Mouse (Mus musculus): Measurements from ENCODE around the gene Ap3d1. TPM values are rescaled to one million over a fixed set of nuclear protein-coding genes. Genes with fewer than 3 reads are reported as not detected.
A peak's percentile ranks its signal among the peaks of the same experiment; 100 is the strongest.

Ap3d1 gene
- polyA plus RNA-seq, 1 experiment from 2014 or later = 20.9 TPM

GRCm38 (mm10) chr10:80761821-80762220, 19.8 kb upstream of the Ap3d1 start:
- Histone ChIP-seq H3K36me3 (ENCODE audit: control insufficient read depth, insufficient read depth) (peaks cover 18% of the 10 kb centered on the region), H3K9me3 (replicated peaks; ENCODE audit: control insufficient read depth, low read length) (no peaks in the 10 kb centered on the region), H3K4me3 (ENCODE audit: low read depth, low read length) (no peak overlapping the region), H3K4me2 (ENCODE audit: low read depth, low read length) (no peak overlapping the region), H3K27me3 (ENCODE audit: control insufficient read depth, insufficient read depth, low read depth, low read length) (no peaks in the 10 kb centered on the region), H3K4me1 (ENCODE audit: control insufficient read depth, low read depth, low read length) (peaks cover 38% of the 10 kb centered on the region), H3K9ac (ENCODE audit: low read depth, low read length) (no peak overlapping the region), H3K27ac (ENCODE audit: low read length) (no peak overlapping the region)
- 55% methylated on average over 3 of the region's 3 CpGs for WGBS (ENCODE audit: insufficient replicate concordance)
- no peak for ATAC-seq (ENCODE audit: low read depth)

- H3K36me3 ChIP-seq (ENCODE audit: control insufficient read depth, insufficient read depth) = peaks cover 10% of the 10 kb centered on the region; the same call in 1 of the 2 replicates
- peaks cover 48% of the 10 kb centered on the region for H3K4me1 ChIP-seq (ENCODE audit: control insufficient read depth, low read depth, low read length)
- H3K9me3 ChIP-seq (replicated peaks; ENCODE audit: control insufficient read depth, low read length) = no peaks in the 10 kb centered on the region
- WGBS (ENCODE audit: insufficient replicate concordance) = 72% methylated on average over 4 of the region's 4 CpGs
- H3K4me3 ChIP-seq (ENCODE audit: low read depth, low read length) = no peak overlapping the region
- no peak overlapping the region for H3K9ac ChIP-seq (ENCODE audit: low read depth, low read length)
- no peaks in the 10 kb centered on the region for H3K27me3 ChIP-seq (ENCODE audit: control insufficient read depth, insufficient read depth, low read depth, low read length)
- no peak overlapping the region for H3K27ac ChIP-seq (ENCODE audit: low read length)
- H3K4me2 ChIP-seq (ENCODE audit: low read depth, low read length) = no peak overlapping the region
- ATAC-seq (ENCODE audit: low read depth) = no peak
Measured at GRCm38 (mm10) chr10:80760596-80761524, 18.8 kb upstream of the Ap3d1 start.

GRCm38 (mm10) chr10:80758651-80759050, 16.6 kb upstream of the Ap3d1 start:
- WGBS (ENCODE audit: insufficient replicate concordance) = 65% methylated on average over 7 of the region's 7 CpGs
- H3K27ac ChIP-seq (ENCODE audit: low read length) = no peak overlapping the region
- no peaks in the 10 kb centered on the region for H3K9me3 ChIP-seq (replicated peaks; ENCODE audit: control insufficient read depth, low read length)
- no peak for ATAC-seq (ENCODE audit: low read depth)
- no peak overlapping the region for H3K9ac ChIP-seq (ENCODE audit: low read depth, low read length)
- H3K4me3 ChIP-seq (ENCODE audit: low read depth, low read length) = no peak overlapping the region
- H3K4me2 ChIP-seq (ENCODE audit: low read depth, low read length) = no peak overlapping the region
- H3K27me3 ChIP-seq (ENCODE audit: control insufficient read depth, insufficient read depth, low read depth, low read length) = no peaks in the 10 kb centered on the region
- no peaks in the 10 kb centered on the region for H3K36me3 ChIP-seq (ENCODE audit: control insufficient read depth, insufficient read depth)
- H3K4me1 ChIP-seq (ENCODE audit: control insufficient read depth, low read depth, low read length) = peaks cover 48% of the 10 kb centered on the region

- Histone ChIP-seq H3K27ac (ENCODE audit: low read length) (no peak overlapping the region), H3K4me1 (ENCODE audit: control insufficient read depth, low read depth, low read length) (peaks cover 49% of the 10 kb centered on the region), H3K27me3 (ENCODE audit: control insufficient read depth, insufficient read depth, low read depth, low read length) (no peaks in the 10 kb centered on the region), H3K9me3 (replicated peaks; ENCODE audit: control insufficient read depth, low read length) (no peaks in the 10 kb centered on the region), H3K9ac (ENCODE audit: low read depth, low read length) (no peak overlapping the region), H3K36me3 (ENCODE audit: control insufficient read depth, insufficient read depth) (no peaks in the 10 kb centered on the region), H3K4me2 (ENCODE audit: low read depth, low read length) (0 out of 2 replicates have a peak overlapping the region, but pooled peaks have one; percentile 76), H3K4me3 (ENCODE audit: low read depth, low read length) (no peak overlapping the region)
- WGBS (ENCODE audit: insufficient replicate concordance) = 49% methylated on average over 5 of the region's 5 CpGs
- no peak for ATAC-seq (ENCODE audit: low read depth)
Measured at GRCm38 (mm10) chr10:80757717-80758116, 15.7 kb upstream of the Ap3d1 start.

DNA sequence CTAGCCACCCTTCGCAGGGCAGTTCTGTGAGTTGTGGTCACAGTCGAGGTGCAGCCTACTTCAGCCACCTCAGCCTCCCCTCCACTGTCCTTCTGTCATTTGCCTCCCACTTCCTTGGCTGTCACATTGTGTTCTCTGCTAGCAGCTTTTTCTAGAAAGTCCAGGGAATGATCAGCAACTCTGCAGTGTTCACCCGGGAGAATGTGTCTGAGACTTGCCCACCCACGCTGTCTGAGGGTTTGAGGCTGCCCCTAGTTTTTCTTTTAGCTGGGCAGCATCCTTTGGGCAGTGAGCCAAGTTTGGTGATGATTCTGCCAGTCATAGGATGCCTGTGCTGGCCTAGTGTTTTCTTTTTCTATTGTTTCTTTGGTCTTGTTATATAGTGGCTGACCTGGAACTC, 14.9 kb upstream of the Ap3d1 start:
- H3K4me3 ChIP-seq (ENCODE audit: low read depth, low read length) = peak overlapping the region; percentile 97
- H3K27ac ChIP-seq (ENCODE audit: low read length) = no peak overlapping the region
- 53% methylated on average over 4 of the region's 4 CpGs for WGBS (ENCODE audit: insufficient replicate concordance)

GRCm38 (mm10) chr10:80756509-80756908, 14.4 kb upstream of the Ap3d1 start:
- no peak for ATAC-seq (ENCODE audit: low read depth)
- Histone ChIP-seq H3K27me3 (ENCODE audit: control insufficient read depth, insufficient read depth, low read depth, low read length) (no peaks in the 10 kb centered on the region), H3K4me1 (ENCODE audit: control insufficient read depth, low read depth, low read length) (peaks cover 59% of the 10 kb centered on the region), H3K36me3 (ENCODE audit: control insufficient read depth, insufficient read depth) (no peaks in the 10 kb centered on the region), H3K4me2 (ENCODE audit: low read depth, low read length) (peak overlapping the region; percentile 76), H3K4me3 (ENCODE audit: low read depth, low read length) (peak overlapping the region; percentile 97), H3K9ac (ENCODE audit: low read depth, low read length) (peak overlapping the region; percentile 94), H3K9me3 (replicated peaks; ENCODE audit: control insufficient read depth, low read length) (no peaks in the 10 kb centered on the region), H3K27ac (ENCODE audit: low read length) (no peak overlapping the region; the same call in 1 of the 2 replicates)
- 47% methylated on average over 2 of the region's 2 CpGs for WGBS (ENCODE audit: insufficient replicate concordance)

More for the DNA sequence above, 14.9 kb upstream of the Ap3d1 start:
- H3K4me1 ChIP-seq (ENCODE audit: control insufficient read depth, low read depth, low read length) = peaks cover 57% of the 10 kb centered on the region
- no peaks in the 10 kb centered on the region for H3K36me3 ChIP-seq (ENCODE audit: control insufficient read depth, insufficient read depth)
- H3K27me3 ChIP-seq (ENCODE audit: control insufficient read depth, insufficient read depth, low read depth, low read length) = no peaks in the 10 kb centered on the region
- H3K9ac ChIP-seq (ENCODE audit: low read depth, low read length) = peak overlapping the region; percentile 94
- ATAC-seq (ENCODE audit: low read depth) = no peak
- H3K4me2 ChIP-seq (ENCODE audit: low read depth, low read length) = peak overlapping the region; percentile 76
- no peaks in the 10 kb centered on the region for H3K9me3 ChIP-seq (replicated peaks; ENCODE audit: control insufficient read depth, low read length)

DNA sequence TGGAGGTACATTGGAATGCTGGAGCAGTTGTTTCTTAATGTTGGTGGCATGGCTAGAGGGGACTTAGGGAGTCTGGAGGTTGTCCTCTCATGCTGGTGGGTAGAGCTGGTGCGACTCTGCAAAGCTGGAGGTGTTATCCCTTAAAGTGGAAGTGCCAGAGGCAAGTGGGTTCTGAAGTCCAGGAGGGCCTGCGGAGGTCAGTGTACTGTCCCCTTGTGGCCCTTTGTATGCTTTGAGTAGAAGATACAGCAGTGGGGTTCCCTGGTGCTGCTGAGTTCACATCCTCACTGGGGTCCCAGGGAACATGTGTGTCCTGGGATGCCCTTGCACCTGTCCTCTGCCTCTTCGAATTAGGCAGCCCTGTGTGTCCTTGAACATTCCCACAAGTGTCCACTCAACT, 14.0 kb upstream of the Ap3d1 start:
- Histone ChIP-seq H3K9ac (ENCODE audit: low read depth, low read length) (peak overlapping the region; percentile 94), H3K4me2 (ENCODE audit: low read depth, low read length) (peak overlapping the region; percentile 76), H3K4me1 (ENCODE audit: control insufficient read depth, low read depth, low read length) (peaks cover 62% of the 10 kb centered on the region), H3K9me3 (replicated peaks; ENCODE audit: control insufficient read depth, low read length) (no peaks in the 10 kb centered on the region), H3K4me3 (ENCODE audit: low read depth, low read length) (peak overlapping the region; percentile 97), H3K27me3 (ENCODE audit: control insufficient read depth, insufficient read depth, low read depth, low read length) (no peaks in the 10 kb centered on the region), H3K27ac (ENCODE audit: low read length) (peak overlapping the region; percentile 17), H3K36me3 (ENCODE audit: control insufficient read depth, insufficient read depth) (no peaks in the 10 kb centered on the region)
- ATAC-seq (ENCODE audit: low read depth) = no peak
- WGBS (ENCODE audit: insufficient replicate concordance) = 28% methylated on average over 3 of the region's 3 CpGs

DNA sequence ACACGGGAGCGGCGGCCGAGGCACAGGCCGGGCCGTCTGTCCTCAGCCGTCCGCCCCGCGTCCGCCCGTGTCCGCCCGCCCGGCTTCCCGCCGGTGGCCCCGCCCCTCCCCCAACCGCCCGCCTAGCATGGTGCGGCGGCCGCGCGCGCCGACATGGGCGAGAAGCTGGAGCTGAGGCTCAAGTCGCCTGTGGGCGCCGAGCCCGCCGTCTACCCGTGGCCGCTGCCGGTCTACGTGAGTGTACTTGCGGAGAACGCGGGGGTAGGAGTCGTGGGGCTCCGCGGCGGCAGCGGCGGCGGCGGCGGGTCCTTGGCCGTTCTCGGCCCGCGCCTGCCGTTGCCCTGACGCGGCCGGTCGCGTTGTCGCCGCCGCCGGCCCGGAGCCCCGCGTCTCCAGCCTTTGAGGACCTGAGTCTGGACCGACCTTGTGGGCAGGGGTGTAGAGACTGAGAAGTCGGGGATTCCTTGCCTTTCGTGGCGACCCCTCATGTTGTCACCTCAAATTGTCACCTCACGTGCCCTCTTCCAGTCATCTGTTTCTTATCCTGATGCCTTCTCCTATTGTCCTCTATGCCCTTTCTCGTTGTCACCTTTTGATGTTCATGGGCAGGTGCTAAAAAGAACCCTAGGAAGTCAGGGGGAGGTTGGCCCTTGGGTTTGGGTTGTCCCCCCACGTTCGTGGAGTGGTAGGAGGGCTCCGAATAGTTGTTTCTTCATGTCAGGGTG, 13.4 kb upstream of the Ap3d1 start:
- Histone ChIP-seq H3K4me3 (ENCODE audit: low read depth, low read length) (peak overlapping the region; percentile 97), H3K4me1 (ENCODE audit: control insufficient read depth, low read depth, low read length) (peaks cover 56% of the 10 kb centered on the region), H3K36me3 (ENCODE audit: control insufficient read depth, insufficient read depth) (no peaks in the 10 kb centered on the region), H3K9ac (ENCODE audit: low read depth, low read length) (peak overlapping the region; percentile 94), H3K9me3 (replicated peaks; ENCODE audit: control insufficient read depth, low read length) (no peaks in the 10 kb centered on the region), H3K27me3 (ENCODE audit: control insufficient read depth, insufficient read depth, low read depth, low read length) (no peaks in the 10 kb centered on the region), H3K27ac (ENCODE audit: low read length) (peak overlapping the region; percentile 82), H3K4me2 (ENCODE audit: low read depth, low read length) (peak overlapping the region; percentile 76)
- peak; percentile 55 for ATAC-seq (ENCODE audit: low read depth)
- WGBS (ENCODE audit: insufficient replicate concordance) = under 1% methylated on average over 64 of the region's 75 CpGs

Measured in liver, embryonic 16.5 days (tissue).